Mouse (Mus musculus): ENCODE results near the gene Slc30a3.

The Slc30a3 gene

DNA sequence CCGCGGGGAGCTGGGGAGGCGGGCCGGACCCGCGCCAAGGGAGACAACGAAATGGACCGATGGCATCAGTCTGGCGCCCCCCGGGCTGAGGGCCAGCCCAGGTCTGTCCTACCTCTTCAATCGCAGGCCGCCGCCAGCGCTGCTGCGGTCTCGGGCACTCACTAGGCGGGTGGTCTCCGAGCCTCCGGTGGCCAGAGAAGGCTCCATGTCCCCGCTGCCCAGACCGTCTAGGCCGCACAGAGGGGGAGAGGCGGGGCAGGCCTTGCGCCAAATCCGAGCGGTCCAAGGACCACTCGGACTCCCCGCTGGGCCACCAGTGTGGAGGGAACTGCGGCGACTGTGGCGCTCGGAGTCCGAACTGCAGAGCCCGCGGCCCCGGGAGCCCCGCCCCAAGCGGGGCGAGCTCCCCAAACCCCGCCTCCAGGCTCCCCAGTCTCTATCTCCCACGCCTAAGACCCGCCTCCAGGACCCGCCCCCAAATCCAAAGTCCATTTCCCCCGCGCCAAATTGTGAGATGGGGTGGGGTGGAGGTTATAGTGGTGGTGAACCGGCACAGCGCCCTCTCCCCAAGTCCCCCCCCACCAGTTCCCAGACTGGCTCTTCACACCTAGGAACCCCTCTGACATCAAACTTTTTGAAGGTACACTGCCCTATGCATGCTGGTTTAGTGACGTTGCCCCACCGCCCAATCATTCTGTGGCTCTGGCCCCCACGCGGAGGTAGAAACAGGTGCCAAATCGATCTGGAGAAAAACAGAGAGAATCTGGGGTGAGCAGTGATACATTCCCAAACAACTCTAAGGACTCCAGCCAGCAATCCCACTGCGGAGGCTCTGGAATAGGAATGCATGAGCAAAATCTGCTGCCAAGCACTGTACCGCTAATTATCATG, 14.6 kb downstream of the Slc30a3 start:
- DNase-seq (ENCODE audit: low read depth, low spot score), result peak; percentile 82

DNA sequence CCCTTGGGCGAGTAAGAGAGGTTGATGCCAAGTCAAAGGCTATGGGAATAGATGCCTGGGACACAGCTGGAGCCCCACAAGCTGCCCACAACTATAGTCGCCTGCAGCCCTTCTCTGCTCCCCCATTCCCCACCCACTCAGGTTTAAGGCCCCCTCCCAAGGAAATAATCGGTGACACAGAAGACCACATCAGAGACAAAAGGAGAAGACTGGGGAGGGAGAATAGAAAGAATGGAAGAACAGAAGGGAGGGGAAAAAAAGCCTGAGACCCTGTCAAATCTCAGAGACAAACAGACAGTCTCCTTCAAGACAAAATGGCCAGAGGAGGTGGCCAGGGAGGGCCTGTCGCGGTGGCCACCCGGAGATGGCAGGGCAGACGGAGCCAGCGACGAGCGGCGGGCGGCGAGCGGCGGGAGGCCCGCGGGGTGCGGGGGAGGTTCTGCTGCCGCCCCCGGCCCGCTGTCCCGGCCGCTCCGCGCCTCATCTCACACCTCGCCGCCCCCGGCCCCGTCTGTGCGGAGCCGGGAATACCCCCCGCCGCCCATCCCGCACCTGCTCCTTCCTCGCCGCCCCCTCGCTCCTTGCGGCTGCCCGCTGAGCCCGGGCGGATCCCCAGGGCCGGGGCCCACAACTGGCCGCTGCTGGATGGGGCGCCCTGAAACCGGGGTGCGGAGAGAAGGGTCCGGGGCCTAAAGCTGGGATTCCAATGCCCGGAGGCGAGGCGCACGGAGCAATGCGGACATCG, 15.6 kb downstream of the Slc30a3 start:
- DNase-seq (ENCODE audit: low read depth, low spot score), result no peak

DNA sequence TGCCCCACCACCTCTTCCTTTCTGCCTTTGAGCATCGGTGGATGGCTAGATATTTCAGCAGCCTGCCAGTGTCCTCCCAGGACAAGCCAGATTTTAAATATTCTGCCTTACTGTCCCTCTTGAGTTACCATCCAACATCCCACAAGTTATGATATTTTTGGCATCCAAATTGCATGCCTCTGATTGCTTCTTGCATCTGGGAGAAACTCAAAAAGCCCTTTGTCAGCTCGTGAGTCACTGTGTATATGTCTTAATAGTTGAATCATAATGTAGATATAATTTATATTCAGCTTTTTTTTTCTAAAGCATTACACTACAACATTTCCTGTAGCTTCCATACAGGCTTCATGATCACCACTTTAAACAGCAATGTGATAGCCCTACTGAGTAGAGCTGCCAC, 20.9 kb downstream of the Slc30a3 start:
- no peak for DNase-seq (ENCODE audit: low read depth, low spot score)

DNA sequence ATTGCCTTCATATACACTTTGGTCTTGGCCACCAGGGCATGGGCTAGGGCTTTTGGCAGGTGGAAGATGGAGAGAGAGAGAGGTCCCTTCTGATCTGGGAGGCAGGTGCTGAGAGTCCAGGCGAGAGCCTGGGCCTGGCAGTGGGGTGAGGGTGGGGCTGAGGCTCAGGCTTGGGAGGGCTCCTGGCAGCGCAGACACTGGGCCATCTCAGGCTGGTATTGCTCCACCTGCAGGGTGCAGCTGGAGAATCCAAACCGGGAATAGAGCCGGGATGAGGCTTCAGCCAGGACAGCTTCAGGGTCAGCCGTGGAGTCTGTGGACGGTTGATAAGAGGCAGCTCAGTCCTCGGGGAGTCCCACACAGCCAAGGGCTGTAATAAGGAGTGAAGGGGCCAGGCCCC, 21.4 kb downstream of the Slc30a3 start:
- DNase-seq (ENCODE audit: low read depth, low spot score), result no peak

DNA sequence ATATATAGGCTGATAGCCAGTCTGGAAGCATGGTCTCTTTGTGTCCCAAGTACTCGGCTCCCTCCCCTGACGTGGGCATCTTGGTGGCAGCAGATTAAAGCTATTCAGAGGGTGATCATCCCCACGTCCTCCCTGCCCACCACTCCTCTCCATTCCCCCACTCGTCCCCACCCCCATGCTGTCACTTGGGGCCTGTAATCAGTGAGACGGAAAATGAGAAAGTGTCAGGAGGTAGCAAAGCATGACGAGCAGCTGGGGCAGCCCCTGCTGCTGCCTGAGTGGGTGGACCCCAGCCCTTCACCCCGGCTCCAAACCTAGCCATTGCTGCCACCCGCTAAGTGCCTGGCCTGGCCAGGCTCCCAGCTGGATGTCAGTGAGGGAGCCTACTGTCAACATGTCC, 24.1 kb downstream of the Slc30a3 start:
- no peak for DNase-seq (ENCODE audit: low read depth, low spot score)

DNA sequence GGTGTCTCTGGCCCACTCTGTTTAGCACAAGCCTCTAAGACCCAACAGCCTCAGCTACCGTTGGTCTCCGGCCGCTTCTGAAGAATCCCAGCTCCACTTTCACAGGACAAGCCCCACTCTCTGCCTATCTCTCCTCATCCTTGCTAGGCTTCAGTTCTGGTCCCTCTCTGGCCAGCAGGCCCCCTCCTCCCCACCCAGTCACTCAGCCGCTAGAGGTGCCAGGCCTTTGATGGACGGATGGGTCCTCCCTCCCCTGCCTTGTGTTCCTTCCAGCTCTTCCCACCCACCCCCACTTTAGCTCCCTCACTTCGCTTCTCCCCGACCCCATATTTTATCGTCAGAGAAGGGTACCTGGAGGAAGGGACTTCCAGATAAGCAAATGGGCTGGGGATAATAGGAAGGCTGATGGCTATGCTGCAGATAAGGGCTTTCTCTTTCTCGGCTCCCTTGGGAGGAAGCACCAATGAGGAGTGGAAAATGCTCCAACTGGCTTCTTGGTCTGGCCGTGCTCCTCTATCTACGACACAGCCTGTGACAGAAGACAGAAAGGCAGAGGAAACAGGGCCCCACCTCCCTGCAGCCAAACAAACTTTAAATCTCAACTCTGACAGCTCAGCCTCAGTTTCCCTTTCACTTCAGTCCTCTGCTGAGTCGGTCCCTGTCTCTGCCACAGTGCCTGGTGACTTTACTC, 25.0 kb downstream of the Slc30a3 start:
- DNase-seq (ENCODE audit: low read depth, low spot score), result no peak

DNA sequence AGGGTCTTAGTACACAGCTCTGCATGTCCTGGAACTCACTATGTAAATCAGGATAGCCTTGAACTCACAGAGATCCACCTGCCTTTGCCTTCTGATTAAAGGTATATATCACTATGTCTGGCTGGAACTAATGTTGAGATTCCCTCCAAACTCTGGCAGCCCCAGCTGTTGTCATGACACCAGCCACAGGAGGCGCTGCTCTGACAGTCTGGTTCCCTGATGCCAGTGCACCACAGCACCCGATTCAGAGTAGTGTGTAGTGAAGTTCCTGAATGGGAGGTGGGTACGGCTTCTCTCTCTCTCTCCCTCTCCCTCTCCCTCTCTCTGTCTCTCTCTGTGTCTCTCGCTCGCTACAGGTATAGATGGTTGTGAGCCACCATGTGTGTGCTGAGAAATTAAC, 25.7 kb downstream of the Slc30a3 start:
- peak; percentile 61 for DNase-seq (ENCODE audit: low read depth, low spot score)

DNA sequence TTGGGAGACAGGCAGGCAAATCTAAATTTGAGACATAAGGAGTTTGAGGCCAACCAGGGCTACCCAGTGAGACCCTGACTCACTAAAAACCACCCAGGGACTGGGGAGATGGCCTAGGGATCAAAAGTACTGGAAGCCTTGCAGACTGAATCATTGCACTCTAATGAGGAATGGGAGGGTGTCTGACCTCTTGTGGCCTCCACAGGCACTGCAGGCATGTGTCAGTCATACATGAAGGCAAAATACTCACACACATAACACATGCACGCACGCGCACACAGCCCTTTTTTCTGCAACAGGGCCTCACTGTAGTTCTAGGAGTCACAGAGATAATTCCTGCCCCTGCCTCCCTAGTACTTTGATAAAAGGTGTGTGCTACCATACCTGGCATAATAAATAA, 26.7 kb downstream of the Slc30a3 start:
- DNase-seq (ENCODE audit: low read depth, low spot score), result peak; percentile 78

DNA sequence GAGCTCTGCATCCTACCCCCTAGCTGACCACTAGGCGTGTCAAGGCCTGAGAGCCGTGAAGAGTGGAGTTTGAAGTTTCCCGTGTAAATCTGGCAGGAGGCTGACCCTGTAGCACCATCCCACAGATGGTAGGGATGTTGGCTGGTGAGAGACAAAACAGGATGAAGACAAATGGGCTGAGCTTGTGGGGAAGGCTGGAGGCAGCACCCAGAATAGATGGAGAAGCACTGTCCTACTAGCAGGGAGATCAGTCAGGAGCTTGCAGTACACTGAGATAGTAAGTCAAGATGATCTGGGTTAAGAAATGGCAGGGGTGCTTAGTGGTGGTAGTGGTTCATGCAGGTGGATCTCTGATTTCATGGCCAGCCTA, 27.3 kb downstream of the Slc30a3 start:
- DNase-seq (ENCODE audit: low read depth, low spot score), result no peak

DNA sequence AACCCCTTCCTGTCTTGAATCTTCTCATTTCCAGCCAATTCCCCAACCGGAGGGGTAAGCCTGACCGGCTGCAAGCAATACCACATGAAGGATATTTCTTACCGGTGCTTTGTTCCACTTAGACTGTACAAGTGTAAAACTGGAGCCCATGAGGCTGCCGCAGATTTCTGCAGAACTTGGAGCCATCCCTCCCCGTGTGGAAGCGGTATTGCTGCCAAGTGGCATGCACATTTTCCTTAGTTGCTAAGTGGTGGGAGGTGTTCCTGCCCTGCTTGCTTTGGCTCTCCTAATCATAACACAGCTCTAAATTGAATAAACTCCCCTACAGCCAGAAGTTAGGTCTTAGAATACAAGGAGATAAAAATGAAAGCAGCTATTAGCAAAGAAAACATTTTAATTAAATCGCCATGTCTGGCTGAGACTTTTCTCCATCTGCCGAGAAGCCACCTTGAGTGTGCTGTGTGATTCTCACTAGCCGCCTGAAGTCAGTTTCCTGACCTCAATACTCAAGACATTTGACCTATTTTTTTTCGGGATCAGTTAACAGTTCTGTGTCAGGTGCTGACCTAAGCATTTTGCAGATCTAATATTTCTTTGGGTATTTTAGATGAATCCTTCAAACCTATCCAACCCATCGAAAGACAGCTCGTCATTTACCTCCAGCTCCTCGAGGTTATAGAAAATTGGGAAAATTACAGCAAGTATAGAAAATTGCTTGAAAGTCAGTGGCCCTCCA, 27.8 kb downstream of the Slc30a3 start:
- DNase-seq (ENCODE audit: low read depth, low spot score), result no peak

DNA sequence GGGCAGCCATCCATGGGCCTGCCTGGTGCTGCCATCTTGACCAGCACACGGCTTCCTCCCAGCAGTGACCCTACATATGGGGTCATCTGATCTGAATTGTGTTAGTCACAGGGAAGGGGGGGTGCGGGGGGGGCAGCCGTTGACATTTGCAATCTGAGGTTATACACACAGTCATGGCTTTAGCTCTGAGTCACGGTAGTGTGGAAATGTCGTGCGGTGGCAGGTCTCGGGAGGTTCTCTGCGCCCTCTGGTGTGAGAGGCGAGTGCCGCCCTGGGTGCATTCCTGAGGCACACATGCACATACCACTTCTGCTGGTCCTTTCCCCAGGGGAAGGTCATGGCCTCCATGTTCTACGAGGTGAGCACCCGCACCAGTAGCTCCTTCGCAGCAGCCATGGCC, 31.7 kb downstream of the Slc30a3 start:
- DNase-seq (ENCODE audit: low read depth, low spot score), result no peak

DNA sequence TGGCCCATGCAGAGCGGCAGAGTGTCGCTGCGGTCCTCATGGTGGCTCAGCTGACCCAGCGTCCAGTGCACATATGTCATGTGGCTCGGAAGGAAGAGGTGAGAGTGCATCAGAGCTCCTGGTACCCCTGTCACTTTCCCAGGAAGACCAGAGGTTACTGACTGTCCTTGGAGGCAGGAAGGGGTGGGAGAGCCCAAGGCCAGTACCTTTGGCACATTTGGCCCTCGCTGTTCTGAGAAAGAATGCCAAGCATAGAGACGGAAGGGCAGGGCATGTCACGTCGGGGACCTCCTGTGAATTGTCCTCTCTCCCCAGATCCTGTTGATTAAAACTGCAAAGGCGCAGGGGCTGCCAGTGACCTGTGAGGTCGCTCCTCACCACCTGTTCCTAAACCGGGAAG, 34.9 kb downstream of the Slc30a3 start:
- no peak for DNase-seq (ENCODE audit: low read depth, low spot score)

DNA sequence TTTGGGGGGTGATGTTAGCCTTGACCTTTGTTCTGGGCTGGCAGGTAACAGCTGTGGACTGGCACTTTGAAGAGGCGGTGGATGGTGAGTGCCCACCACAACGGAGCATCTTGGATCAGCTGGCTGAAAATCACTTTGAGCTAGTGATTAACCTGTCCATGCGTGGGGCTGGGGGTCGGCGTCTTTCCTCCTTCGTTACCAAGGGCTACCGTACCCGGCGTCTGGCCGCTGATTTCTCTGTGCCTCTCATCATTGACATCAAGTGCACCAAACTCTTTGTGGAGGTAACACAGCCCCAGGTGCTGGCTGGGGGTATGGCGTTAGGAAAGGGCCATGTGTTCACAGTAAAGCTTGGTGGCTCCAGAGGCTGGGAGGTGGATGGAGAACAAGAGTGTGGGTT, 36.2 kb downstream of the Slc30a3 start:
- DNase-seq (ENCODE audit: low read depth, low spot score), result no peak

DNA sequence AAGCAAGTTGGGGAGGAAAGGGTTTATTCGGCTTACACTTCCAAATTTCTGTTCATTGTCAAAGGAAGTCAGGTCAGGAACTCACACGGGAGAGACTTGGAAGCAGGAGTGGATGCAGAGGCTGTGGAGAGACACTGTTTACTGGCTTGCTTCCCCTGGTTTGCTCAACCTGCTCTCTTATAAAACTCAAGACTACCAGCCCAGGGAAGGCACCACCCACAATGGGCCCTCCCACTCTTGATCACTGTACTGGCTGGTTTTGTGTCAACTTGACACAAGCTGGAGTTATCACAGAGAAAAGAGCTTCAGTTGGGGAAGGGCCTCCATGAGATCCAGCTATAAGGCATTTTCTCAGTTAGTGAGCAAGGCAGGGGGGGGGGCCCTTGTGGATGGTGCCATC, 37.0 kb downstream of the Slc30a3 start:
- no peak for DNase-seq (ENCODE audit: low read depth, low spot score)

DNA sequence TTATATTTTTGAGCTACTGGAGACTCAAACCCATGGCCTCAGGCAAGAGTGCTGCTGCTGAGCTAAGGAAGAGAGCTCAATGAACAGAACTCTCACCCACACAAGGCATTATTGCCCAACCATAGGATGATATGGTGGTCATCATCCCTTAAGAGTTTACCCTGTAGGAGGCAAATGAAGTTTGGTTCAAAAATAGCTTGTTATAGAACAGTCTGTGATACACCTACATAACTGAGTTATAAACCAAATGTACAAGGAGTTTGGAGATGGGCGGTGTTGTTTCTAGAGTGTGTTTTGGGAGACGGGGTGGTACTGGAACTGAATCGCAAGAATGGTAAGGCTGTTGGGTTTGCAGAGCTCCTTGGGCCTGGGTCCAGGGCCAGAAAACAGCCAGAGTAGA, 38.2 kb downstream of the Slc30a3 start:
- DNase-seq (ENCODE audit: low read depth, low spot score), result no peak

DNA sequence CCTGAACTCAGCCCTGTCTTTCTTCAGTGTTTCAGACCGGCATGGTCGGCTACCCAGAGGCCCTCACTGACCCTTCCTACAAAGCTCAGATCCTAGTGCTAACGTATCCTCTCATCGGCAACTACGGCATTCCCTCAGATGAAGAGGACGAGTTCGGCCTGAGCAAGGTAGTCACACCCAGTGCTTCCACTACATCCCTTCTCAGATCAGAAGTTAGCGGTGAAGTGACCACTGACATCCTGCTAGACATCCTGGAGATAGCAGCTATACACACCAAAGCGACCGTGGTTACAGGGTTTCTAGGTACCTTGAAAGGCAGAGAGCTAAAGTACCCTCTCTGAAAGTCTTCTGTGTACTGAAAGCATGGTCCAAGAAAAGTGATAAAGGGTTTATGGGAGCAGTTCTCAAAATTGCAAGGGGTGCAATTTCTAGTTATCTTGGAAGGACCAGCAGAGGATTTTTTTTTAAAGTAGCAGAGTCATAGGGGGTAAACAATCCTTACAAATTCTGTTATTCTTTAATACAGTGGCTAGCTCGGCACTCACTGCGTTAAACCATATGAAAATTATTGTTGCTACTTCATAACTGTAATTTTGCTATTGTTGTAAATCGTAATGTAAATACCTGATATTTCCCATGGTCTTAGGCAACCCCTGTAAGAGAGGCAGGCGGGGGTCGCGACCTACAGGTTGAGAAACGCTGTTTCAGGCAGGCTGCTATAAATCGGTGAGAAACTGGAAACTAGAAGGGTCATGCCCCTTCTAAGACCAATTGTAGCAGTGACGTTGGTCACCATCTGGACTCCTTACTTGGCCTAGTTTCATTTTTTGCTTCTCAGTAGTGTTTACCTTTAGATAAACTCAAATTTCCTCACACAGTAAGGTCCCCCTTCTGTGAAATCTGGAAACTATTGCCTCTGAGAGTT, 52.6 kb downstream of the Slc30a3 start:
- no peak for DNase-seq (ENCODE audit: low read depth, low spot score)

DNA sequence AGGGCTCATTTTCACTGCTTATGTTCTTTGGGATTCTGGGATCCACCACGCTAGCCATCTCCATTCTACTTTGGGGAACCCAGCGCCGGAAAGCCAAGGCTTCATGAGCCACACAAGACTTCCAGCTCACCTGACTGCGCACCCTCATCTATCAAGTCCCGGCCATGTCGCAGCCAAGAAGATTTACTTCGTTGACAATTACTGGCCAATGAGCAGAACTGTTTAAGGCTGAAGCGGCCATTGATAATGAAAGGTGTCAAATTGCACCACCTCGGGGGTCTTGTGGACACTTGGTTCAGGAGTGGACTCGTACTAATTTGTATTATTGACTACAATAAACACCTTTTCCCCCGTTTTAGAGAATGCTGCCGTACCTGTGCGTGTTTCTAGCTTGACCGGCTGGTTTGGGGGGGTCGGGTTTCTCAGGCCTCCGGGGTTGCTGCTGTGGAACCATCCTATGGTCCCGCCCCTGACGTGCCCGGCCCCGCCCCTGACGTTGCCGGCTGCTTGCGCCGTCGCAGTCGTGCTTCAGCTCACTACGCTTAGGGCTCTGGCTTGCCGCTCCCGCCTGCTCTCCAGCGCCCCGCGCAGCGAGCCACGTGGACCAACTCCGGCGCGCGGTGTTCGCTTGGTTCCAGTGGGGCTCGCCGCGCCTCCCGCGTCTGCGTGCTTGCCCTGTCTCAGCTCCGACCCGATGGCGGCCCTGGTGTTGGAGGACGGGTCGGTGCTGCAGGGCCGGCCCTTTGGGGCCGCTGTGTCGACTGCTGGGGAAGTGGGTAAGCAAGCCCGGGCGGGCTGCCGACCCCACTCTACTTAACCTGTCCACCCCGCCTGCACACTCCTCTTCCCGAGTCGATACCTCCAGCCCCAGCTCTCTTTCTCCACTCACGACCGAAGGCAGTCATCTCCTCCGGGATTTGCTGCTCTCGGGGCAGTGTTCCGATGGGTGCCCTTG, 53.5 kb downstream of the Slc30a3 start, which contains the start of gene Cad:
Cad (plus strand) TSS at position 520 of the 955 bp plus-strand sequence.
- peak; percentile 93 for DNase-seq (ENCODE audit: low read depth, low spot score)

DNA sequence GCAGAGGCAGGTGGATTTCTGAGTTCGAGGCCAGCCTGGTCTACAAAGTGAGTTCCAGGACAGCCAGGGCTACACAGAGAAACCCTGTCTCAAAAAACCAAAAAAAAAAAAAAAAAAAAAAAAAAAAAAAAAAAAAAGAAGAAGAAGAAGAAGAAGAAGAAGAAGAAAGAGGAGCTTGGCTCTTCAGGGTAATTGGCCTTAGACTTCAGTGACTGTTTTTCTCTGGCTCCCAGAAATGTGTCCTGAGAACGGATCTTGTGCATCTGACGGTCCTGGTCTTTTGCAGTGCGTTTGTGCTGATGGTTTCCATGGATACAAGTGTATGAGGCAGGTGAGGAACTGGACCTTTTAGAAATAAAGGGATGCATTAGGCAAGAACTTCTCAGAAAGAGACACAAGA, 54.3 kb downstream of the Slc30a3 start:
- DNase-seq (ENCODE audit: low read depth, low spot score), result peak; percentile 37

DNA sequence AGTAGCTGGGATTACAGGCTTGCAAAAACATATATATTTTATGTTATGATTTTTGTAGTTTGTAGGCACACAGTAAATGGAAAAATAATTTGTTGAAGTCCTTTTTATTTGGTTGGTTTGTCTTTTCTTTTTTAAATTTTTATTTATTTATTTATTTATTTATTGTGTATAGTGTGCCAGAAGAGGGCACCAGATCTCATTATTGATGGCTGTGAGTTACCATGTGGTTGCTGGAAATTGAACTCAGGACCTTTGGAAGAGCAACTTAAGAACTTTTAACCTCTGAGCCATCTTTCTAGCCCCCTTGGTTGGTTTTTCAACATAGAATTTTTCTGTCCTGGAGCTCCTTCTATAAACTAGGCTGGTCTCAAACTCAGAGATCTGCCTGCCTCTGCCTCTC, 57.6 kb downstream of the Slc30a3 start:
- no peak for DNase-seq (ENCODE audit: low read depth, low spot score)

Measured in R1 (cell line).